Mouse (Mus musculus) spleen, adult 2 months (tissue): ENCODE data around the gene Pde1c.

ENCODE experiments used
- CTCF ChIP-seq: fragments of 200-500 bp; IDR thresholded peaks from 2 replicates; pipeline ENCODE4 v1.5.1; 2011; ENCODE audit warnings: mild to moderate bottlenecking, inconsistent platforms; ENCODE audit not compliant: insufficient read depth, insufficient read length, insufficient replicate concordance; ENCODE audit errors: extremely low read depth
- POLR2A ChIP-seq: fragments of 200-500 bp; IDR thresholded peaks from 2 replicates; pipeline ENCODE4 v1.6.1; 2011; ENCODE audit warnings: low read depth, low read length, inconsistent platforms

DNA sequence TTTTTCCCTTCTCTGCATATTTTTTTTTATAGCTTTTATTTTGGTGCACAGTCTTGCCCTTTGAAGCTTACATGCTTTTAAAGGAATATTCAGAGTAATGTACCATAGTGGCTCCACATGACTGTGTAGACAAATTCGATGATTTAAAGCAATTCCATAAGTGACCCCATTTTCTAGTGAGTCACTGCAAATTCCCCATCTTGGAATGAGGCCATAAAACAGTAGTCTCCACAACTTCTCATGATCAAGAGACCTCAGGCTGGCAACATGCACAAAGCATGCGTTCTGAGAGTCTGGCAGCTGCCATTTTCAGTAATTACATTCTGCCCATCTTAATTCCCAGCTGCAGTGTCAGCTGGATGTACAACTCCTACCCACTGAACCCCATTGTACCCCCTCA is 297.2 kb downstream of the Pde1c start:
- TF ChIP-seq CTCF (no peak), POLR2A (no peak)
